Mouse (Mus musculus) thymus, postnatal 10 days (tissue): ENCODE data around the gene Snx32.

ENCODE experiments used
- DNase-seq, 2 experiments: peaks; one replicate each; pipeline ENCODE4 v3.0.0; 2021; ENCODE audit warnings: low spot score in 2 of 2

Snx32 gene

DNA sequence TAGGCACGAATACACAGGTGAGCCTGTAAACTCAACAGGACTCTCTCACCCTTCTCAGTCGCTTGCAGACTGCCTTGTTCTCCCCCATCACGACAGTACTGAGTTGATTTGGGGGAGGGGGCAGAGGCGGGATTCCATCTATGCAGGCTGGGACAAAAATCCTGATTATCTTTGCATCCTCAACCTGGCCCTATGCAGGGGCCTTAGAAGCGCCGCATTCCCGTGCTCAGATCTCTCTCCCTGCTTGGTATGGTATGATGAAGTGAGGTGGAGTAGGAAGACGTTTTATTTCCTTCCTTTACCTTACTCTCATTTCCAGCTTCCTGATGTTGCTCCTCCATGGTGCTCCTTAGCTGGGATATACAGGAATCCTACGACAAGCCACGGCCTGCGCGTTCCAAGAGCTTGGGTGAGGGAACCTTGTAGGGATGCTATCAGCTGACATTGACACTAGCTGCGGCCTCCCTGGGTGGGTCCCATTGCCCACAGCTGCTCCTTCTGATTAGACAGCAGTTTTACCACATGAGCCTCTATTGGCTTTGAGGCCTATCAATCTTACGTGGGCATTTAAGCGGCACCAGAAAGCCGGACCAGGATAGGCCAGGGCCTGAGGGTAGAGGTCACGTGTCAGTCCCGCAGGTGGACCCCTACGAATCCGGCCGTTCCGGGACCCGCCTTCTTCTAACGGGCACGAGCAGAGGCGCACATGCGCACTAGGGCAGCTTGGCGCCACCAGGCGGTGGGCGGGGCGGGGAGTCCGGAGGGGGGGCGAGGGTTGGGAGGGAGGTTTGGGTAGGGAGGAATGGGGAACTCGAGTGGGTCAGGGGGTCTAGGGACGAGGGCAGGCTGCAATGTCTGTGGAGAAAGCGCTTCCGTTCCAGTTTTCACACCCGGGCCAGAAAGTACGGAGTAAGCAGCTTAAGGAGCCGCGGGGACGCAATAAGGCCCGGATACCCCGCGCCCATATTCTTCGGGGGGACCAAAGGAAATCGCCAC lies at the start of gene Snx32:
Gene Snx32 (minus strand): TSS at position 508 of the 996 bp plus-strand sequence.
- DNase-seq, result peak; percentile 96 to 97

DNA sequence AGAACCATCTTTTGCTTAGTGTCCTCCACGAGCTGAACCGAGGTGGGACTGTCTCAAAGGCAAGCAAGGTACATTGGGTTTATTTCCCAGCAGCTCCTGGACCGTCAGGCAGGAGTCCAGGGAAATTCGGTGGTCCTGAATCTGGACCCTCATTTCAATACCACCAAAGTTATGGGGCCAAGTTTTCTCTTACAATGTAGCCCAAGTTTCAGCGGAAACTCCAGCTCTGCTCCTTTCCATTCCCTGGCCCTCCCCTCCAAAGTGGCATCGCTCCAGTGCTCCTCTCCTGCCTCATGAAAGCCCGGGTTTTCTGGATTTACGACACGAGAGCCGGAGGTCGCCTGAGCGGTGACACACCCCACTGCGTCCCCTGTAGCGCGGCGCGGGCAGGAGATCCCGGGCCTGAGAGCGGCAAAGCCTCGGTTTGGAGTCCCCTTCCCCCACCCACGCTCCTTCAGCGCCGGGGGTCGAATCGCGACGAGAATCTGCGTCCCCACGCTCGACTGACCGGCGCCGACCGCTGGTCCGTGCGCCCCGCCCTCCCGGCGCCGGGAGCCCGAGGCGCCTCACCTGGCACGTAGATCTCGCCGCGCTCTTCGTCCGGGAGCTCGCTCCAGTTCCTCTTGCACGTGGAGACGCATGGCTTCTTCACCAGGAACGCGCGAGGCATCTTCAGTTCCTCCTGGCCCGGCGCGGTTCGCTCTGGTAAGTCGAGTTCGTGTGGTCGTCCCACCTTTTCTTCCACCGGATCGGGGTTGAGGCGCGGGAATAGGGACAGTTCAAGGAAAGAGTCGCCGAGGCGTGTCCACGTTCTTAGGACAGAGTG lies 49.5 kb upstream of the Snx32 start:
- no peak for DNase-seq

DNA sequence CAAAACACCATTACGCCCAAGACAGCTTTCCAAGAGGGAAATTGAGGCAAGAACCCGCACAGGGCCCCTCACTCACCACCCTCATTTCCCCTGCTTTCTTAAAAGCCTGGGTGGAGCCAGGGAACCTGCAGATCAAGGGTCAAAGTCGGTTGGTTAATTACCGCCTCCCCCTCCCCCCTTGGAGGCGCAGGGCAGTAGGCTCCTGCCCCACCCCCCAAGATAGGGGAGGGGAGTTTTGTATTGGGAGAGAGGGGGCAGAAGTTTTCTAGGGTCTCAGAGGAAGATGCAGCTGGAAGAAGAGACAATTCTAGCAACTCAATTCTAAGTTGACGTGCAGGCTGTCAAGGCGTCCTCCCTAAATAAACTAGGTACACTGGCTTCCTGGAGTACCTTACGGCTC lies 48.9 kb upstream of the Snx32 start:
- no peak for DNase-seq

DNA sequence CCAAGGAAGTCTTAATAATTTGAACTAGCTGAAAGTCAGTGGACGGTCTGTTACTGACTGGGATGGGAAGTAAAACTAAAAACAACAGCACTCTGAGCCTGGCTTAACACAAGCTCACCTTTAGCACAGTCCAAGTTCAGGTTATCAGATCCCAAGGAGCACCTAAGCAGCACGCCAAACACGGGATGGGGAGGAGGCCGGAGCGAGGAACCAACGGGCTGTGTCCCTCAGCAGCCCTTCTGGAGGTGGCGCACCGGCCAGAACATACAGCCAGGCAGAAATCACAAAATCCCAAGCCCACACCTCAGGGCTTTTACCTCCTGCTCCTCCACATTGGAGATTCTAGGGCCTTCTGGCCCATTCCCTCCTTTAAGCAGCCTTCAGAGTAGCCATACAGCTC lies 48.4 kb upstream of the Snx32 start:
- no peak for DNase-seq

DNA sequence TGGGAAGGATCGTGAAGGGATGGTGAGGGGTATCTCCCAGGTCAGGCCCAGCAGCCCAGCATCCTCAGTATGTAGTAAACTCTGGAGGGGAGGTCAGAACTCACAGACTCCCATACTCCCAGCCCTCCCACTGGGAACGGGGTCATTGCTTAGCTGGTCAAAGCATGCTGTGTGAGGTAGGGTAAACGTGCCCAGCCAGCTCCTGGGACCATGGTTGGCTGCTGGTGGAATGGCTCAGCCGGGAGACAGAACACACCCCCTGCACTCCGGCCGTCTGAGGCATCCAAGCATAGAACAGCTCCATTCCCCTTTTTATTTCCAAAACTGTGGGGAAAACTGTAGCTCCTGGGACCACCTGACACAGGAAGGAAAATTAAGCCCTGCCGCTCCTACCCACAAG lies 47.8 kb upstream of the Snx32 start:
- no peak for DNase-seq

DNA sequence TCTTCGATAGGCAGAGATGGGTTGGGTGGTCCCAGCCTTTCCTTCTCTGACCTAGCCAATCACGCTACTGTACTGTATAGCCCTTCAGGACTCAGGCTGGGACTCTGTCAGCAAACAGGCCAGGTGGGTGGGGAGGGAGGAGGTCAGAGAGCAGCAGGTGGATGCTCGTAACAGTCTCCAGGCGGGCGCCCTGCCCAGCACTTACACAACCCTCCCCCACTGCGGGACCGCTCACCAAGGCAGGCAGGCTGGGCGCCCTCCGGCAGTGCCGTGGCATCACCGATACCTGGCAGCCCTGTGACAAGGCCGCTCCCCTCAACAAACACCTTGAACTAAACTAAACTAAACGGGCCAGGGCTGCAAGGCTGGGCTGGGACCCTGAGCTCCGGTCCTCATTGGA lies 43.9 kb upstream of the Snx32 start:
- no peak for DNase-seq

DNA sequence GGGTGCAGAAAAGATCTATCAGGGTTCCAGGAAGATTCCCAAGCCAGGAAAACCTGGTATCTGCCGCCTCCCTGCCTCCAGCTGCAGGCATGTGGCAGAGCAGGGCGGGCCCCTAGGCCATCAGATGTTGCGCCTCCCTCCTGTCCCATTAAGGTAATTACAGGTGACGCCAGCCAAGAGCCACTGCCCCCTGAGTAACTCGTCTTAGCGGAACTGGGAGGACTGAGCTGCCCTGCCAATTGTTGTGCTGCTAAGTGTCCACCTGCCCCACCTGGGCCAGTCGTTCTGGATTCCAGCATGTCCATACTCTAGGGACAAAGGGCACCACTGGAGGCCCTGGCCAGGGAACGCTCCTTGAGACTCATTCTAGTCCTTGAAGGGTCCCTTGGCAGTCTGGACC lies 43.5 kb upstream of the Snx32 start:
- no peak for DNase-seq

DNA sequence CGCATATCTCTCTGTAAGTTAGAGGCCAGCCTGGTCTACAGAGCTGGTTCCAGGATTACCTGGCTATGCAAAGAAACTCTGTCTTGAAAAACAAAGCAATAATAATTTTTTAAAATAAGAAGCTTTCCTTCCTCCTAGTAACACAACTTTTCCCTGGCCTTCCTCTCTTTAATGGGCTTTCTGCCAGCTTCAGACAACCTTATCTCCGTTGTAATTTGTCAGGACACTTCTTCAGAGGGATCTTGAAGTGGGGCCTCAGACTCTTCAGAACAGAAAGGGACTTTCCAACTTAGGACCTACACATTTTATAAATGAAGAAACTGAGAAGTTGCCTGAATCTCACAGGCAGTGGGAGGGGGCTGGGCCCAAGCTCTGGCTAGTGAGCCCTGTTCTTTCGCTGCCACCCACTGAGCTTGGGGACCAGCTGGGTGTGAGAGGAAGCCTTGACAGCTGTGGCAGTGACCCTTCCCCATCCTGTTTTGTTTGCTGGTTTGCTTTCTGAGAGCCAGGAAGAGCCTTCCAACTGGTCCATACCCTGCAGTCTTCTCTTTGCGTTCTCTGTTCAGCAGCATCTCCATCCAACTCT lies 37.2 kb upstream of the Snx32 start:
- no peak for DNase-seq

DNA sequence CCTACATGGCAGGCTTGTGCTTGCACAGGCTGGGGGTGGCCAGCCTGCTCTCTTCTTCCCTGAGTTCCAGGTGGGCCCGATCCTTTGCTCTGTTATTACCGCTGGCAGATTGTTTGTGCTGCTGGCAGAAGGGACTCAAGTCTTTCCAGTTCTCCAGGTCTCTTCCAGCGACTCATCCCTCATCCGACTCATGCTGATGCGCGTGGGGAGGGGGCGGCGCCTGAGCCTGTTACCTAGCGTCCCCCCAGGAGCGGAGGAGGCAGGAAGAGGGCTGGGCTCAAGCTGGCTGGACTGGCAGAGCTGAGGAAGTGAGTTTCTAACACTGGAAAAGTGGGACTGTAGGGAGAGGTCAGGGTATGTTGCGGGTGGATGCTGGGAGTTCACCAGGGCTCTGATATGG lies 33.7 kb upstream of the Snx32 start:
- DNase-seq, result no peak

DNA sequence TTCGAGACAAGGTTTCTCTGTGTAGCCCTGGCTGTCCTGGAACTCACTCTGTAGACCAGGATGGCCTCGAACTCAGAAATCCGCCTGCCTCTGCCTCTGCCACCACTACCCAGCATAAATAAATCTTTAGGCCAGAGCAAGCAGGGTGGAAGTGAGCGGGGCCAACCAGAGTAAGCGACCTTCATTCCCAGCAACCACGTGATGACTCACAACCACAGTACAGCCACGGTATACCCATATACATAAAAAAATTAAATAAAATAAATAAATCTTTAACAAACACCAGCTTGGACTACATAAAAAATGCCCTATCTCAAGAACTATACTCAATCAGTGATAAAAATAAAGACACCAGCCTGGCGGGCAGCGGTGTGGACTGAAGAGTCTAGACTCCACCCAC lies 33.0 kb upstream of the Snx32 start:
- DNase-seq, result no peak

DNA sequence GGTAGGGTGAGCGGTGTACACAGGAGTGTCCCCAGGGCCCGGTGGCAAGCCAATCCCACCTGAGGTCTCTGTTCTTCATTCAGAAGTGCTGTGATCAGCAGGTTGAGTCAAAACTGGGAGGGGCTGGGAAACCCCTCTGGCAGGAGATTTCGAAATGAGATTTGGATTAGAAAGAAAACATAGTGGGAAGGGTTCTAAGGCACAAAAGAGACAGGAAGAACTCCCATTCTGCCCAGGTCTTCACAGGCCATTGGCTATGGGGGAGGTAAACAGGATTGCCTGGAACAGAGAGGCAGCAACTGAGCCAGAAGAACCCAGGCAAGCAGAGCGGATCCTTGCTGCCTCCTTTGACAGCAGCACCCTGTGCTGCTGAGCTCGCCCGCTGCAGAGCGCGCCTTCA lies 28.4 kb upstream of the Snx32 start:
- no peak for DNase-seq

DNA sequence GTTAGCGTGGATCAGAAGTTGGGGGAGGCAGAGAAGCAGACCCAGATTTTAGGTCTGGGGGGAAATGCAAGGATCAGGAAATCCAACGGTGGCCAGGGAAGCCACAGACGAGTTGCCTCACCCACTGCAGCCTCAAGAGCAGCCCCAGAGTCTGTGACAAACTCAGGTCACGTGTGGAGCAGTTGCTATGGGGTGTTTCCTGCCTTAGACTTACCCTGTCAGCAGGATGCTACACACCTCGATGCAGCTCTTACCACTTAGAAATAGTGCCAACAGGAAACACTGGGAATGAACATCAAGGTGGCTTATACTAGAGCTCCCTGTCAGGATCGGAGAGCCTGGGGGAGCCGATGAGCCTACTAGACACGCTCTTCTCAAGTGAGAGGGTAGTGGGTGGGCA lies 22.2 kb upstream of the Snx32 start:
- no peak for DNase-seq

DNA sequence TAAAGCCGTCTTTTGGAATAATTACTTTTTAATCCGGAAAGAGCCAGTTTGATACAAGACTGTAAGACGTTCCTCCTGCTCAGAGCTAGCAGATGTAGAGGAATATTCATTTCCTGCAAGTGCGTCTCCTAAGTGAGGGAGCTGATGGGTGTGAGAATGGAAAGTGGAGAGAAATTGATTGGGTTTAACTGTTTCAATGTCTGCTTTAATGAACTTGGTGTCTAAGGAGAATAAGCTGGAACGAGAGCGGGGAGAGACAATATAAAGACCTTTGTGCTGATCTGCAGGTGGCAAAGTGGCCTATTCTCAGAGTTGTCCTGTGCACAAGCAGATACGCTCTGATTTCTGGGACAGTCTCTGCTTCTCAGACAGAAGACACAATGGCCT lies 19.8 kb upstream of the Snx32 start:
- DNase-seq, result no peak

DNA sequence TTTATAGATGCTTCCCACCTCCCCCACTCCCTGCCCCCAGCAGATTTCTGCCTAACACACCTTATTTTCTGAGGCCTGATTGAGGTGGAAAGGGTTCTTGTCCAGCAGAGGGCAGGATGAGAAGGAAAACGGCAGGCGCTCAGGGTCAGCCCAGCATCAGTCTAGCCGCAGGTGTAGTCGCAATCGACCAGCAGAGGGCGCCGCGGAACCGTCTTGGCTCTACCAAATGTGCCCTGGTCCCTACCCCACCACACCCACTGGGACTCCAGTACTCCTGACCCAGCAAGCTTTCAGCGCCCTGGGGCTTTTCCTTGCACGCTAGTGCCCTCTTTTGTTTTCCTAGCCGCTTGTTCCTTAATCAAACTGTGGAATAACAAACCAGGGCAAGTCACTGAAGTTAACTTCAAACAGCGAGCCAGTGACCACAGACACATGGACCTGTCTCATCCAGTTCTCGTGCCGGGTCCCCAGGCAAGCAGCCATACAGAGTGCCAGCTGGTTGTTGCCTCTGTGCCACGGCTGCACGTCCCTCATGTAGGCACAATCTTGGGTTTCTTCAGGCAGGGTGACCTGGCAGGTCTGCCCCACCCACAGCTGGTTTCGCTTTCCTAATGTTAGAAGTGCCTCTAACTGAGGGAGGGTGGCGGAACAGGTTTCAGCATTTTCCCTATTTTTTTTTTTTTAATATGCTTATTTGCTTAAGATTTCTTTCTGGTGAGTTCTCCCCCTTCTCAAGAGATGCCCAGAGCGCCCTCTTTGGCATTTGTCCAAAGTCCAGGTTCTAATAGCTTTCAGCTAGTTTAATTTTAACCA lies 19.2 kb upstream of the Snx32 start:
- DNase-seq, result peak; percentile 86 to 98

DNA sequence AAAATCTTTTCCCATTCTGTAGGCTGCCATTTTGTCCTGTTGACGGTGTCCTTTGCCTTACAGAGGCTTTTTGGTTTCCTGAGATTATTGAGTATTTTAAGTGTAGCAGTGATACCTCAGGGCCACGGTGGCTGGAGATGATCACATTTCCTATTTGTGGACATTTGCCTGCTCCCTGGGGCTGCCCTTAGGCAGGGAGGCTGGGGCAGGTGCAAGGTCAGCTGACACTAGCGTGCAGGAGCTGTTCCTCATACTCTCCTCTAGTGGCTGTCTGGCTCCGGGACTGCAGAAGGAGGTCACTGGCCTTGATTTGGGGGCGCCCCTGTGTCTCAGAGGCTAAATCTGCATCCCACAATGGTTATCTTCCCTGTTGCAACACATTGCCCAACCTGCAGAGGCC lies 14.9 kb upstream of the Snx32 start:
- no peak for DNase-seq

DNA sequence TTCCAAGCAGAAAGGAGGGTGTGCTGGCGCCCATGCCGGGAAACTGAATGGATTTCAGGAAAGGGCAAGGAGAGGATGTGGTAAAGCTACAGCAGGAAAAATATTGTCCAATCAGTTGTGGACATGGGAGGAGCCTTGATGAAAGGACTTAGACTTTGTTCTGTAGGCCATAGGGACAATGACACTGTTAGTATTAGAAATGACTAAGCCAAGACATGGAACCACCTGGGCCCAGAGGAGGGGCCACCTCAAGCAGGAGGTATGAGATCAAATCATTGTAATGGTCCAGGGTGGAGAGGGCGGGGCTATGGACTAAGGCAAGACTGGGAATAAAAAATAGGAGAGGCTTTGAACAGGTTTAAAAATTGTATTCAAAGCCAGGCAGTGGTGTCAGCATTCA lies 8.4 kb upstream of the Snx32 start:
- no peak for DNase-seq

DNA sequence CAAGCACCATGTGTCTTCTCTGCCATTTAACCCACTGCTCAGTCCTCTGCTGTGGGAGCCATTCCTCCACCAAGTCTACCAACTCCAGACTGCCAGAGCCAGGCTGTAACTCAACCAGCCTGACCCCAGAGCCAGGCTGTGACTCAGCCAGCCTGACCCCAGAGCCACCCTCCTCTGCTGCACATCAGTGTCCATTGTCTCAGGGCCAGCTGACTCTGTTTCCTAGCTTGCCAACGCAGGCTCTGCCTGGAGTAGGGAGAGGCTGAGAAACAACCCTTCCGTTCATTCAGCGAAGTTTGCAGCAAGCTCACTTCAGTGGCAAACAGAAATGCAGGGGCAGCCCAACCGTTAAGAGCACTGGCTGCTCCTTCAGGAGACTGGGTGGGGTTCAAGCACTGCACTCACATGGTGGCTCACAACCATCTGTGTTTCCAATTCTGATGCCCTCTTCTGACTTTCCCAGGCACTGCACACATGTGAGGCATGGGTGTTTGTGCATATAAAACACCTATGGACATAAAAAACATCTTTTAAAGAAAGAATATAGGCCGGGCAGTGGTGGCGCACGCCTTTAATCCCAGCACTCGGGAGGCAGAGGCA lies 6.7 kb upstream of the Snx32 start:
- DNase-seq, result no peak

DNA sequence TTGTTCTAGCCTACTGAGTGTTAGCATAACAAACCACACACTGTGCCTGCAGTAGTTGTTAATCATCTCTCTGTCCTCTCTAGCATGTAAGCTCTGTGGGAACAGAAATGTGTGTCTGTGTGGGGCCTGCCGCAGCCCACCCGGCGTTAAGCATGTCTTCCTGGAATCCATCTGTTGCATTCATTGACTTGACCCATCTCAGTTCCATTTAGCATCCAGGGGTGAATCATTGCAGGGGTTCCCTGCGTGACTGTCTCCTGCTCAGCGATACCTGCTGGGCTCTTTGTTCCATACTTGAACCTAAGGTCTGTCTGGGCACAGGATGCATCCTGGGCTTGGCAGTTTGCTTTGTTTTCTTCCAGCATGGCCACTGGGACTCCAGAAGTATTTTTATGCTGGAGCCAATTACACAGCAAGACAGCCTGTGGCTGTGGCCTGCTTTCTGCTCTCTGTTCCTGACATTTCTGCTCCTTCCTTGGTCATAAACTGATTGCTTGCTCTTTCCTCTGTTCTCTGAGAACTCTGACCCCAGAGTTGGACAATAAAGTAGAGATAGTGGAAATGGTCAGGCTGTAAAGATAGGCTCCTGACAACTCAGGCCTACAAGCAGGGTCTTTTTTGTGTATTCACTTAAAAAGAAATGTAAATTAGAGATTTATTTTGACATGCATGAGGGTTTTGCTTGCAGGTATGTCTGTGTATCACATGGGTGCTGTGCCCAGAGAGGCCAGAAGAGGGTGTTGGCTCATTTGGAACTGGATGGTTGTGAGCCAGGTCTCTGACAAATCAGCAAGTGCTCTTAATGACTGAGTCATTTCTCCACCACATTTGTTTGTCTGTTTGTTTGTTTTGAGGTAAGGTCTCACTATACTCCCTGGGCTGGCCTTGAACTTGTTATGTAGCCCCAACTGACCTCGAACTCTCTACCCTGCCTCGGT lies 5.8 kb upstream of the Snx32 start:
- DNase-seq, result no peak

DNA sequence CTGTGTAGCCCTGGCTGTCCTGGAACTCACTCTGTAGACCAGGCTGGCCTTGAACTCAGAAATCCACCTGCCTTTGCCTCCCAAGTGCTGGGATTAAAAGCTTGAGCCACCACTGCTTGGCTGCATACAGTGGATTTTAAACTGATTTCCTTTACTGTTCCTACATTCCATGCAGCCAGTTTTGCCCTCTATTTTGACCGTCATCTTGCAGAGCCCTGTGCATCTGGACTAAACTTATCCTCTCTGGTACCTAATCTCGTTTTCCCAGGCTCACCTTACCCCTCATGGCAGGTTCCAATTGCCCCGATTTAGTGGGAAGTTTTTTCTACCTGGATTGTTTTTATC lies 2.6 kb upstream of the Snx32 start:
- no peak for DNase-seq
